ENCODE assay signal across 25 mouse cellular contexts in the genomic region with DNA sequence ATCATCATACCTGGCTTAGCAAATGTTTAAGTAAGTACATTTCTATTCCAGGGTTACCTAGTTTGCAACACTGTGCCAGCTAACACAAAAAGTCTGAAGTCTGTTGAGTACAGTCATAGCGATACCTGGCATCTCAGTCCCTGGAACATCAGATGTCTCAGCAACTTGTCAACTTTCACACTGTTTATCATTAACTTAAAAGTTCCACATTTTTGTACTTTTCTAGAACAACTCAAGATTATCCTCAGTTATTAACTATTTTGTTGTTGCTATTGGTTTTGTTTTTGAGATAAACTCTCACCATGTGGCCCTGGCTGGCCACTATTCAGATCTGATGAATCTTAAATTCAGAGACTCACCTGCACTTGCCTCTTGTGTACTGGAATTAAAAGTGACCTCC.
"Had no signal": no experiment of that assay in that cellular context is flagged by ENCODE, and none has a peak within 500 bp of the region (broad histone marks: within the 10 kb centered on the region; RNA-seq: fewer than 3 reads in every experiment).

No protein-coding gene starts in this region.

- ATAC-seq: forebrain, postnatal 0 days; hindbrain, postnatal 0 days; intestine, embryonic 16.5 days; liver, embryonic 12.5 days had no signal

- H3K27ac ChIP-seq: heart, adult 2 months; heart, embryonic 13.5 days; heart, embryonic 15.5 days; hindbrain, embryonic 13.5 days; hindbrain, embryonic 15.5 days; hindbrain, postnatal 0 days; limb, embryonic 13.5 days; limb, embryonic 15.5 days; liver, embryonic 12.5 days; liver, embryonic 14.5 days had no signal

- DNase-seq: forebrain, postnatal 0 days; gastrocnemius, postnatal 14 days; gastrocnemius, postnatal 36 days; heart, adult 11 months; heart, adult 2 months; heart, postnatal 14 days; heart, postnatal 36 days; kidney, adult 11 months; kidney, adult 8-10 months; kidney, postnatal 10 days; kidney, postnatal 25 days; layer of hippocampus, adult 9-11 months; layer of hippocampus, postnatal 36 days; left cerebral cortex, postnatal 4 days had no signal

- H3K4me3 ChIP-seq: heart, adult 2 months; heart, embryonic 13.5 days; heart, embryonic 15.5 days; hindbrain, embryonic 13.5 days; hindbrain, embryonic 15.5 days; limb, embryonic 13.5 days; limb, embryonic 15.5 days; liver, embryonic 12.5 days had no signal

- H3K27me3 ChIP-seq: heart, embryonic 13.5 days; heart, embryonic 15.5 days; hindbrain, embryonic 13.5 days; hindbrain, embryonic 15.5 days; limb, embryonic 13.5 days; limb, embryonic 15.5 days; liver, embryonic 12.5 days had no signal

- H3K9ac ChIP-seq: forebrain, postnatal 0 days; heart, embryonic 13.5 days; heart, embryonic 15.5 days; hindbrain, embryonic 13.5 days; hindbrain, embryonic 15.5 days; limb, embryonic 13.5 days; limb, embryonic 15.5 days; liver, embryonic 12.5 days; liver, embryonic 14.5 days had no signal

- H3K4me1 ChIP-seq: heart, embryonic 13.5 days; heart, embryonic 15.5 days; hindbrain, embryonic 13.5 days; hindbrain, embryonic 15.5 days; limb, embryonic 13.5 days; limb, embryonic 15.5 days; liver, embryonic 12.5 days had no signal

- H3K4me2 ChIP-seq: heart, embryonic 11.5 days; heart, embryonic 13.5 days; heart, embryonic 15.5 days; hindbrain, embryonic 13.5 days; hindbrain, embryonic 15.5 days; limb, embryonic 13.5 days; limb, embryonic 15.5 days; liver, embryonic 12.5 days had no signal

- H3K9me3 ChIP-seq: heart, embryonic 13.5 days; heart, embryonic 15.5 days; hindbrain, embryonic 13.5 days; hindbrain, embryonic 15.5 days; limb, embryonic 13.5 days; limb, embryonic 15.5 days; liver, embryonic 12.5 days had no signal
